Mouse (Mus musculus) midbrain, embryonic 16.5 days (tissue): ENCODE data around the gene Picalm. TPM values are rescaled to one million over a fixed set of nuclear protein-coding genes. Genes with fewer than 3 reads are reported as not detected.

Source experiments
- ATAC-seq: fragments of 200-750 bp; cut with Nextera tagmentation; 2 replicates; pipeline ENCODE4 v1.8.0; 2017; ENCODE audit warnings: moderate TSS enrichment
- H3K27ac ChIP-seq: fragments of 300-500 bp; sonication (generic); 2 replicates; pipeline ENCODE4 v1.5.1; 2014; ENCODE audit warnings: mild to moderate bottlenecking, low read length, mixed read lengths
- H3K27me3 ChIP-seq: fragments of 300-500 bp; sonication (generic); 2 replicates; pipeline ENCODE4 v1.6.1; 2014; ENCODE audit warnings: low read depth, low read length, mixed read lengths; ENCODE audit not compliant: control insufficient read depth, insufficient read depth
- H3K36me3 ChIP-seq: fragments of 300-500 bp; sonication (generic); 2 replicates; pipeline ENCODE4 v1.6.1; 2014; ENCODE audit warnings: mild to moderate bottlenecking, low read length, moderate library complexity, mixed read lengths; ENCODE audit not compliant: control insufficient read depth, insufficient read depth
- H3K4me1 ChIP-seq: fragments of 300-500 bp; sonication (generic); 2 replicates; pipeline ENCODE4 v1.6.1; 2014; ENCODE audit warnings: mild to moderate bottlenecking, low read length, mixed read lengths; ENCODE audit not compliant: control insufficient read depth, insufficient read depth
- H3K4me2 ChIP-seq: fragments of 300-500 bp; sonication (generic); 2 replicates; pipeline ENCODE4 v1.6.1; 2014; ENCODE audit warnings: mild to moderate bottlenecking, low read length, mixed read lengths
- H3K4me3 ChIP-seq: fragments of 300-500 bp; sonication (generic); 2 replicates; pipeline ENCODE4 v1.5.1; 2014; ENCODE audit warnings: low read depth, mild to moderate bottlenecking, low read length, moderate library complexity, mixed read lengths
- H3K9ac ChIP-seq: fragments of 300-500 bp; sonication (generic); 2 replicates; pipeline ENCODE4 v1.6.1; 2014; ENCODE audit warnings: low read depth, low read length, mixed read lengths
- H3K9me3 ChIP-seq: fragments of 300-500 bp; sonication (generic); replicated peaks from 2 replicates; pipeline ENCODE4 v1.6.1; 2014; ENCODE audit warnings: mild to moderate bottlenecking, low read length, mixed read lengths; ENCODE audit not compliant: control insufficient read depth, poor library complexity, severe bottlenecking
- WGBS: fragments of 180-500 bp; shearing (Covaris S2); extraction: QIAGEN DNeasy Blood & Tissue Kit; methylation state at CpG from one replicate; pipeline ENCODE4 v1.1.7; 2014; 5-methylcytosine and 5-hydroxymethylcytosine counted together
- polyA plus RNA-seq: library from polyadenylated mRNA; unstranded; fragments of >200 nt; fragmentation: Nextera tagmentation; extraction: Ambion mirVana; gene quantifications from 2 replicates; pipeline ENCODE4 v1.2.1, GENCODE M21; 2015

The Picalm gene
- polyA plus RNA-seq, 1 experiment from 2014 or later, result 38.9 TPM

- WGBS, result 89% methylated on average over 2 of the region's 2 CpGs
- peaks cover 21% of the 10 kb centered on the region for H3K4me1 ChIP-seq
- no peaks in the 10 kb centered on the region for H3K36me3 ChIP-seq
- H3K27ac ChIP-seq, result no peak overlapping the region
- no peaks in the 10 kb centered on the region for H3K27me3 ChIP-seq
- H3K9me3 ChIP-seq, result no peaks in the 10 kb centered on the region
- H3K9ac ChIP-seq, result no peak overlapping the region
- ATAC-seq, result no peak
- H3K4me2 ChIP-seq, result no peak overlapping the region
- no peak overlapping the region for H3K4me3 ChIP-seq
Measured at GRCm38 (mm10) chr7:90144971-90145370, 15.0 kb downstream of the Picalm start.

DNA sequence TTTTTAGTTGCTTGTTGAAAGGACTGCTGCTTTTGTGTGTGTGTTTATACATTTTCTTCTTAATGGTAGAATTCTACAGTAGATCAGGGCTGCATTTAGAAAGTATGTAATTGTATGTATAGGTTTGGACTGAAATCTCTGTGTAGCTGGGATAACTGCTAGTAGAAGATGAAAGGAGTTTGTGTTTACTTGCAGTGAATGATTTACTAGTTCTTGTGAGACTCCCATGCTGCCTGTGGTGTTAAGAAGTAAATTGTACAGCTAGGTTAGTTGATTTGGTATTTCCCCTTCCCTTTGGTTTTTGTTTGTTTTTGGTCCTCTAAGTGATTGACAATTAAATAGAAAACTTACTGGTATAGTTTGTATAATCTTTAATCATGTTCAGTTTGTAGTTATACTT is 15.4 kb downstream of the Picalm start:
- Histone ChIP-seq H3K36me3 (no peaks in the 10 kb centered on the region), H3K27ac (no peak overlapping the region), H3K4me2 (no peak overlapping the region), H3K27me3 (no peaks in the 10 kb centered on the region), H3K4me3 (no peak overlapping the region), H3K4me1 (peaks cover 21% of the 10 kb centered on the region), H3K9me3 (no peaks in the 10 kb centered on the region), H3K9ac (no peak overlapping the region)
- no peak for ATAC-seq

DNA sequence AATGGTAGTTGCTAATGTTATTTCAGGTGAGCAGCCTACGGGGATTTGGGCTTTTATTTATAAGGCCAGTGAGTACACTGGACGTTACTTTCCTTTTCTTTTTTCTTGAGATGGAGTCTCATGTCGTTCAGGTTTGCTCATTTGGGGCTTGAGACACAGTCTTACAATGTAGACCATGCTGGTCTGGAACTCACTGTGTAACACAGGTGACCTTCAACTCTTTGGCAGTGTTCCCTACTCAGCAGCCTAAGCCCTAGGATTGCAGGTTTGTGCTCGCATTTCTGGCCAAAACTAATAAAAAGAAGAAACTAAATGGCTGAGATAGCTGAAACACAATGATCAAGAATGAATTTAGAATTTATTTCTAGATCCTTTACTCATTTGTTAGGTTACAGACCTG is 15.9 kb downstream of the Picalm start:
- Histone ChIP-seq H3K36me3 (no peaks in the 10 kb centered on the region), H3K9me3 (no peaks in the 10 kb centered on the region), H3K27ac (no peak overlapping the region), H3K4me2 (no peak overlapping the region), H3K27me3 (no peaks in the 10 kb centered on the region), H3K4me3 (no peak overlapping the region), H3K9ac (no peak overlapping the region), H3K4me1 (peaks cover 21% of the 10 kb centered on the region)
- WGBS, result 63% methylated on average over 4 of the region's 4 CpGs
- ATAC-seq, result no peak

DNA sequence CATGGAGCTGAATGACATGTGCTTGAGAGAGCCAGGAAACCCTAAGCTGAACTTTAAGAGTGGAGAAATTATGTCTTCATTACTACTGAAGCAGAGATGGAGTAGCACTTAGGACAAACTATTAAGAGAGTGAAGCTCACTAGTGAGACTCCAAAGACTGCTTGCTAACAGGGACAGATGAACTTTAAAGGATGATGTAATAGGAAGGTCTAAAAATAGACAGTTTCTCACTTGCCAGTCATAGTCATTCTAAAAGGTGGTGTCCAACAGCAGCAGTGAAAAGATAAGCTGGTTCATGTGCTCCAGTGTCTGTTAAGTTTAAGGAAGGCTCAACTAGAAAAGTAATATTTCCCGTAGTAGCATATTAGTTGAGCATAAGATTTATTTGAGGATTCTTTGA is 16.3 kb downstream of the Picalm start:
- H3K9me3 ChIP-seq, result no peaks in the 10 kb centered on the region
- 94% methylated on average over 1 of the region's 1 CpGs for WGBS
- no peak for ATAC-seq
- H3K4me2 ChIP-seq, result no peak overlapping the region
- no peak overlapping the region for H3K9ac ChIP-seq
- H3K27me3 ChIP-seq, result no peaks in the 10 kb centered on the region
- no peaks in the 10 kb centered on the region for H3K36me3 ChIP-seq
- no peak overlapping the region for H3K27ac ChIP-seq
- peaks cover 21% of the 10 kb centered on the region for H3K4me1 ChIP-seq
- no peak overlapping the region for H3K4me3 ChIP-seq

DNA sequence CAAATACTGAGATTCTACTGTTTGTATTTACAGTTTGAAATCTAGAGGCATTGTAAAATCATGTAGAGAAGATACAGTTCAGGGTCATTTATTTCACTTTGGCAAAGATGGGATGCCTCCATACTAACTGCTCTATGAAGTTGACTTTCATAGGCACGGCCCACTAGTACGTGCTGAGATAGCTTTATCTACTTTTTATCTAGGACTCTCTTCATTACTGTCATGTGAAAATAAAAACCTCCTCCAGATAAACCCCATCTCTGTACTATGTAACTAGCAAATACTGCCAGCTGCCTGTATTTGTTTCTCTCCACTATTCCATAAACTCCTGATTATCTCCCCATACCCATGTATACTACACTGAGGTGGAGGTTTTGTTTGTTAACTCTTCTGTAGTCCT is 18.0 kb downstream of the Picalm start:
- ATAC-seq, result no peak
- WGBS, result 96% methylated on average over 2 of the region's 2 CpGs
- H3K4me2 ChIP-seq, result no peak overlapping the region
- no peak overlapping the region for H3K4me3 ChIP-seq
- H3K4me1 ChIP-seq, result peaks cover 16% of the 10 kb centered on the region
- H3K36me3 ChIP-seq, result no peaks in the 10 kb centered on the region
- H3K27me3 ChIP-seq, result no peaks in the 10 kb centered on the region
- no peak overlapping the region for H3K27ac ChIP-seq
- no peaks in the 10 kb centered on the region for H3K9me3 ChIP-seq
- H3K9ac ChIP-seq, result no peak overlapping the region

GRCm38 (mm10) chr7:90148516-90148915 is 18.5 kb downstream of the Picalm start:
- no peaks in the 10 kb centered on the region for H3K9me3 ChIP-seq
- no peaks in the 10 kb centered on the region for H3K27me3 ChIP-seq
- no peak overlapping the region for H3K4me3 ChIP-seq
- no peaks in the 10 kb centered on the region for H3K36me3 ChIP-seq
- H3K4me2 ChIP-seq, result no peak overlapping the region
- no peak overlapping the region for H3K27ac ChIP-seq
- WGBS, result 66% methylated on average over 1 of the region's 1 CpGs
- peaks cover 13% of the 10 kb centered on the region for H3K4me1 ChIP-seq
- H3K9ac ChIP-seq, result no peak overlapping the region
- ATAC-seq, result no peak

- H3K27ac ChIP-seq, result no peak overlapping the region
- no peaks in the 10 kb centered on the region for H3K9me3 ChIP-seq
- no peaks in the 10 kb centered on the region for H3K36me3 ChIP-seq
- peak; percentile 76 for ATAC-seq
- H3K4me3 ChIP-seq, result no peak overlapping the region
- no peak overlapping the region for H3K9ac ChIP-seq
- H3K27me3 ChIP-seq, result no peaks in the 10 kb centered on the region
- no peak overlapping the region for H3K4me2 ChIP-seq
- peaks cover 12% of the 10 kb centered on the region for H3K4me1 ChIP-seq
- 45% methylated on average over 2 of the region's 2 CpGs for WGBS
Measured at GRCm38 (mm10) chr7:90150311-90150710, 20.3 kb downstream of the Picalm start.

GRCm38 (mm10) chr7:90158034-90158433 is 28.0 kb downstream of the Picalm start:
- Histone ChIP-seq H3K9me3 (no peaks in the 10 kb centered on the region), H3K9ac (no peak overlapping the region), H3K27me3 (no peaks in the 10 kb centered on the region), H3K36me3 (peaks cover 4% of the 10 kb centered on the region), H3K4me1 (no peaks in the 10 kb centered on the region), H3K27ac (no peak overlapping the region), H3K4me3 (no peak overlapping the region), H3K4me2 (no peak overlapping the region)
- no peak for ATAC-seq
- 93% methylated on average over 2 of the region's 2 CpGs for WGBS

DNA sequence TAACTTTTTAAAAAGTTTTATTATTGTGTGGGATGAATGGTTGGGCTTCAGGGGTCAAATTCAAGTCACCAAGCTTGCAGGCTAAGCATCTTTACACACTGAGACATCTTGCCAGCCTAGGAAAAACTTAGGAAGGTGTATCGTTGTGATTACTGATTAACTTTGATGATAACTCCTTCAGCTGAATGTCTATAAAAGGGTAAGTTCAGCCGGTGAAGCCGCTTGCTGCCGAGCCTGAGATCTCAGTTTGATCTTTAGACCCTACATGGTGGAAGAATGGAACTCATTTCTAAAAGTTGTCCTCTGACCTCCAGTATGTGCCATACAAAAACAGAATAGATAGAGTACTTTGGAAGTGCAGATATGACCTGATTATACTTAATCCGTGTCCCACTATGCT is 30.6 kb downstream of the Picalm start:
- no peak overlapping the region for H3K27ac ChIP-seq
- H3K4me3 ChIP-seq, result no peak overlapping the region
- no peaks in the 10 kb centered on the region for H3K4me1 ChIP-seq
- no peak for ATAC-seq
- no peaks in the 10 kb centered on the region for H3K27me3 ChIP-seq
- 94% methylated on average over 5 of the region's 5 CpGs for WGBS
- H3K36me3 ChIP-seq, result peaks cover 4% of the 10 kb centered on the region
- H3K9ac ChIP-seq, result no peak overlapping the region
- no peaks in the 10 kb centered on the region for H3K9me3 ChIP-seq
- H3K4me2 ChIP-seq, result no peak overlapping the region

- Histone ChIP-seq H3K36me3 (peaks cover 12% of the 10 kb centered on the region), H3K9me3 (no peaks in the 10 kb centered on the region), H3K9ac (no peak overlapping the region), H3K27ac (no peak overlapping the region), H3K4me1 (no peaks in the 10 kb centered on the region), H3K4me2 (no peak overlapping the region), H3K4me3 (no peak overlapping the region), H3K27me3 (no peaks in the 10 kb centered on the region)
- no peak for ATAC-seq
- WGBS, result 89% methylated on average over 1 of the region's 1 CpGs
Measured at GRCm38 (mm10) chr7:90164276-90164675, 34.3 kb downstream of the Picalm start.
